Mouse (Mus musculus) brain, embryonic 14.5 days (tissue): Measurements from ENCODE around the gene Zfp385b. TPM values are rescaled to one million over a fixed set of nuclear protein-coding genes. Genes with fewer than 3 reads are reported as not detected.
A peak's percentile ranks its signal among the peaks of the same experiment; 100 is the strongest.

ENCODE experiments used
- DNase-seq: peaks from one replicate; pipeline ENCODE4 v3.0.0-alpha.2; 2011; ENCODE audit warnings: low read depth
- CTCF ChIP-seq: fragments of 200-500 bp; IDR thresholded peaks from 2 replicates; pipeline ENCODE4 v1.5.1; 2012; ENCODE audit warnings: inconsistent platforms, mild to moderate bottlenecking, moderate library complexity, borderline replicate concordance; ENCODE audit not compliant: insufficient read depth, insufficient read length; ENCODE audit errors: extremely low read depth
- POLR2A ChIP-seq: fragments of 200-500 bp; IDR thresholded peaks from 2 replicates; pipeline ENCODE4 v1.6.1; 2012; ENCODE audit warnings: mild to moderate bottlenecking, inconsistent platforms, borderline replicate concordance; ENCODE audit not compliant: poor library complexity, insufficient read depth, insufficient read length, severe bottlenecking; ENCODE audit errors: extremely low read depth
- polyA plus RNA-seq: library from polyadenylated mRNA; depleted of rRNA; stranded (reverse); fragments of >200 nt; gene quantifications from 2 replicates; pipeline ENCODE4 v1.2.3, GENCODE M21; 2012

Gene Zfp385b
- polyA plus RNA-seq, 1 experiment = 13.8 TPM

- TF ChIP-seq POLR2A (no peak), CTCF (no peak)
- DNase-seq = peak; percentile 31
These were observed 42.3 kb downstream of the Zfp385b start for GRCm38 (mm10) chr2:77777047-77777686.

GRCm38 (mm10) chr2:77775247-77775880, 44.1 kb downstream of the Zfp385b start:
- TF ChIP-seq CTCF (no peak), POLR2A (no peak)
- DNase-seq = peak; percentile 55

GRCm38 (mm10) chr2:77770056-77770697, 49.3 kb downstream of the Zfp385b start:
- TF ChIP-seq CTCF (no peak), POLR2A (no peak)
- DNase-seq = no peak

DNA sequence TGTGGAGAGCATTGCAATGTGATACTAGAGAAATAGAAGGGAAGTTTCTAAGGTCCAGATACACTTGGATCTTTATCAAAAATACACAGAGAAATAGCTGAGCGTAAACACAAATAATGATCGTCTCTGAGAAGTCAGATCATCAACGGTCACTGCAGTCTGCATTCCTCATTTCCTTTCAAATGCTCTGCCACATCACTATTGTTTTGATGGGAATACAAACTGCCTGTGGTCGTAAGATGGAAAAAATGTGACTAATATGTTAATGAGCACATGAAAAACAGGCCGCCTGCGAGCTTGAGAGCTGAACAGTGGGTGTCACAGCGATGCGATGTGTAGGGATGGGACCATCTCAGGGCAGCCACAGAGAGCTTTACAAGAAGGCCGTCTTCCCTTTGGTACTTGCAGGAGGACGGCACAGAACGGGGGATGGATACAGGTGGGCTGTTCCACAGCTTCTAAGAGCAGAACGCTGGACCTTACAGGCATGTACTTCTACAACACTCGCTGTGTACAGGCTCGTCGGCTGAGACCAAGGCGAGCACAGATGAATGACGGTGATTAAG, 51.0 kb downstream of the Zfp385b start:
- no peak for DNase-seq
- TF ChIP-seq POLR2A (no peak), CTCF (no peak)

- no peak for DNase-seq
- no peak for TF ChIP-seq CTCF
These were observed 57.5 kb downstream of the Zfp385b start for GRCm38 (mm10) chr2:77761967-77762366.

- DNase-seq = peak; percentile 61
- TF ChIP-seq CTCF = no peak
- TF ChIP-seq POLR2A = no peak
These were observed 60.9 kb downstream of the Zfp385b start for GRCm38 (mm10) chr2:77758403-77759071.

- TF ChIP-seq POLR2A (no peak), CTCF (no peak)
- DNase-seq = peak; percentile 31
These were observed 66.9 kb downstream of the Zfp385b start for GRCm38 (mm10) chr2:77752491-77752890.

DNA sequence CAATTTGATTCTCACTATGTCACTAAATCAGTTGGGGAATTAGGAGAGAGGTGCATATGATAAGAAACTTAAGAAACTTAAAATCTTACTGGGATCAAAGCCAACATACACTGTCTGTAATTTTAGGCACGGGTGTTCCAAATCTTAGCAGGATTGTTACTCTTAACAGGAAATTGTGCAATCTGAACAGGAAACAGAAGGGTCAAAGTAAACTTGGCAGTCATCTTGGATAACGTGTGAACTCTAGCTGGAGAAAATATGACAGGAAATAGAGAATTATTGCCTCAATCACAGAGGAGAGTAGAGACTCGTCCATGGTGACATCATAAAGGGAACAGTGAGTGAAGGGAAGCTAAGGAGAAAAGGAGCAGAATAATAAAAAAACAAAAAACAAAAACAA, 69.8 kb downstream of the Zfp385b start:
- no peak for DNase-seq
- TF ChIP-seq POLR2A = no peak
- TF ChIP-seq CTCF = no peak

DNA sequence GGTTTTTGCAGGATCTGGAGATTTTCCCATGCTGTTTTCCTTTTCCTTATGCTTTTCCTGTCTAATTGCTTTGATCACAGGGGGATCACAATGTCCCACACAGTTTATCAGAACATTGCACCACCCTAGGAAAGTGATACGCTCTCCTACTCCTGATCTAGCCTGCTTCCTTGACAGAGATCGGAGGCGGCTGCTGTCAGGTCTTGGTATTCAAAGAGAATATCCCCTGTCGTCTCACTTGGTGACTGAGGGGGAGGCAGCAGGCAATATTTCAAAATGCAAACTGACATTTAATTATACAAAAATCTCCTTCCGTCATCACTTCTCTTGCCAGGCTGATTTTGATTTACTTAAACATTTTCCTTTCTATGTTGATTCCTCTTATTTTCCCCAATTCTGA, 73.0 kb downstream of the Zfp385b start:
- no peak for DNase-seq
- no peak for TF ChIP-seq POLR2A
- no peak for TF ChIP-seq CTCF

- DNase-seq = no peak
- TF ChIP-seq POLR2A = no peak
- TF ChIP-seq CTCF = no peak
These were observed 74.2 kb downstream of the Zfp385b start for GRCm38 (mm10) chr2:77745246-77745645.

- TF ChIP-seq CTCF = no peak
- TF ChIP-seq POLR2A = no peak
- no peak for DNase-seq
These were observed 77.1 kb downstream of the Zfp385b start for GRCm38 (mm10) chr2:77742359-77742758.
